Comparison of ENCODE assay signal across 8 mouse cellular contexts in genomic region chr3:98178340-98178739, GRCm38 (mm10). TPM values are rescaled to one million over a fixed set of nuclear protein-coding genes. Genes with fewer than 3 reads are reported as not detected.
DNase-seq lines count a peak whose midpoint lies in the region; ATAC-seq lines count a peak whose summit lies in the region.
"Had no signal": no experiment of that assay in that cellular context is flagged by ENCODE, and none has a peak within 500 bp of the region (broad histone marks: within the 10 kb centered on the region; RNA-seq: fewer than 3 reads in every experiment).

No protein-coding gene starts in this region.

- DNase-seq in kidney, adult 18-20 months: peak; percentile 53
- no peak for DNase-seq in kidney, postnatal 4 days
- peak; percentile 74 for DNase-seq in left cerebral cortex, postnatal 4 days
- DNase-seq in thymus, postnatal 4 days: no peak

- H3K27ac ChIP-seq in brown adipose tissue, adult 24 weeks (replicated peaks; ENCODE audit: low read depth, low read length): peak overlapping the region; percentile 48; the same call in 1 of the 2 replicates
- no peak overlapping the region for H3K27ac ChIP-seq in heart, embryonic 16.5 days (ENCODE audit: low read length)

- ATAC-seq in heart, embryonic 16.5 days (replicated peaks; ENCODE audit: extremely low read depth, insufficient read depth, low FRiP score): peak; percentile 41
- no peak for ATAC-seq in granulocyte monocyte progenitor cell, adult 5-6 weeks (replicated peaks; ENCODE audit: poor library complexity, severe bottlenecking)

- no peak overlapping the region for H3K9ac ChIP-seq in heart, embryonic 16.5 days (ENCODE audit: low read length)

- 58% methylated on average over 4 of the region's 4 CpGs for WGBS in heart, embryonic 16.5 days

- no peak overlapping the region for H3K4me3 ChIP-seq in brown adipose tissue, adult 24 weeks (ENCODE audit: insufficient read depth, low read depth, low read length)
- H3K4me3 ChIP-seq in heart, embryonic 16.5 days (ENCODE audit: low read length): no peak overlapping the region
- H3K4me3 ChIP-seq: myocyte had no signal

- H3K36me3 ChIP-seq in heart, embryonic 16.5 days (ENCODE audit: control insufficient read depth, insufficient read depth): no peaks in the 10 kb centered on the region

- peaks cover 2% of the 10 kb centered on the region; the same call in 1 of the 2 replicates for H3K4me1 ChIP-seq in brown adipose tissue, adult 24 weeks (ENCODE audit: control insufficient read depth, insufficient read depth, insufficient read length, low read length)
- no peaks in the 10 kb centered on the region for H3K4me1 ChIP-seq in heart, embryonic 16.5 days (ENCODE audit: control insufficient read depth, insufficient read depth, low read length)

- intact Hi-C loops in left cerebral cortex, postnatal 4 days (cut with DNase I): no loop called here

- H3K27me3 ChIP-seq in heart, embryonic 16.5 days (ENCODE audit: control insufficient read depth, insufficient read depth, low read length): no peaks in the 10 kb centered on the region

- H3K4me2 ChIP-seq in heart, embryonic 16.5 days (ENCODE audit: low read depth, low read length): no peak overlapping the region

- H3K9me3 ChIP-seq in heart, embryonic 16.5 days (replicated peaks; ENCODE audit: control insufficient read depth, low read length): peaks cover 8% of the 10 kb centered on the region

RNA-seq across cellular contexts. Expression of gene Adam30, which starts 17.9 kb away (rescaled TPM):
- not detected in 2 replicates for polyA plus RNA-seq in brown adipose tissue, adult 24 weeks (2012; ENCODE audit: insufficient read depth, insufficient read length, missing spikeins)
- polyA plus RNA-seq in heart, embryonic 16.5 days (2015; fragmentation: Nextera tagmentation; extraction: Ambion mirVana): not detected in 2 replicates
- not detected for total RNA-seq in left cerebral cortex, postnatal 4 days (2021)
- not detected in 2 replicates for total RNA-seq in granulocyte monocyte progenitor cell, adult 5-6 weeks (2014; fragmentation: Nextera tagmentation)
- 0.86 TPM in 1 of 2 replicates, not detected in the other for total RNA-seq in granulocyte monocyte progenitor cell, adult 5-6 weeks (2017)
- polyA plus RNA-seq: myocyte had no signal

RNA-seq across cellular contexts. Expression of gene Reg4, which starts 43.6 kb away (rescaled TPM):
- not detected in 2 replicates for polyA plus RNA-seq in brown adipose tissue, adult 24 weeks (2012; ENCODE audit: insufficient read depth, insufficient read length, missing spikeins)
- not detected in 2 replicates for polyA plus RNA-seq in heart, embryonic 16.5 days (2015; fragmentation: Nextera tagmentation; extraction: Ambion mirVana)
- total RNA-seq in left cerebral cortex, postnatal 4 days (2021): not detected
- total RNA-seq in granulocyte monocyte progenitor cell, adult 5-6 weeks (2014; fragmentation: Nextera tagmentation): not detected in 2 replicates
- not detected in 2 replicates for total RNA-seq in granulocyte monocyte progenitor cell, adult 5-6 weeks (2017)
- polyA plus RNA-seq: myocyte had no signal

Comparison
In these comparisons a context has a peak if more than half of its experiments do, and no peak if none do; other contexts are left out.
1. DNase-seq: peak in kidney, adult 18-20 months (single experiment) and left cerebral cortex, postnatal 4 days (single experiment); none in kidney, postnatal 4 days (0 of 2) and thymus, postnatal 4 days (single experiment).